Mouse (Mus musculus): ENCODE results near the gene Nr5a1.

GRCm38 (mm10) chr2:38695770-38696169 lies 18.6 kb downstream of the Nr5a1 start:
- TF ChIP-seq CTCF (IDR thresholded peaks at IDR 0.05; ENCODE audit: borderline replicate concordance, control insufficient read depth, extremely low read depth, insufficient read depth, low read length, poor library complexity) (no peak), POLR2A (IDR thresholded peaks at IDR 0.05; ENCODE audit: control insufficient read depth, extremely low read depth, insufficient read depth, low read length, poor library complexity) (no peak)

Measured in thymus, adult 2 months (tissue).